Mouse (Mus musculus) embryonic facial prominence, embryonic 10.5 days (tissue): ENCODE results near the gene F5. TPM values are rescaled to one million over a fixed set of nuclear protein-coding genes. Genes with fewer than 3 reads are reported as not detected.
A peak's percentile ranks its signal among the peaks of the same experiment; 100 is the strongest.

Experiments used
- DNase-seq: peaks from one replicate; pipeline ENCODE4 v3.0.0-alpha.2; 2017; ENCODE audit warnings: low spot score
- H3K27ac ChIP-seq: fragments of 300-500 bp; sonication (generic); replicated peaks from 2 replicates; pipeline ENCODE4 v1.5.1; 2016; ENCODE audit warnings: mild to moderate bottlenecking
- H3K27me3 ChIP-seq: fragments of 300-500 bp; sonication (generic); replicated peaks from 2 replicates; pipeline ENCODE4 v1.6.1; 2016; ENCODE audit warnings: low read depth, mild to moderate bottlenecking; ENCODE audit not compliant: poor library complexity, severe bottlenecking
- H3K36me3 ChIP-seq: fragments of 300-500 bp; sonication (generic); replicated peaks from 2 replicates; pipeline ENCODE4 v1.6.1; 2016; ENCODE audit warnings: mild to moderate bottlenecking, moderate library complexity
- H3K4me1 ChIP-seq: fragments of 300-500 bp; sonication (generic); 2 replicates; pipeline ENCODE4 v1.6.1; 2016
- H3K4me3 ChIP-seq: fragments of 300-500 bp; sonication (generic); 2 replicates; pipeline ENCODE4 v1.5.1; 2016; ENCODE audit warnings: mild to moderate bottlenecking, moderate library complexity
- H3K9me3 ChIP-seq: fragments of 300-500 bp; sonication (generic); 2 replicates; pipeline ENCODE4 v1.6.1; 2016; ENCODE audit warnings: mild to moderate bottlenecking
- WGBS: fragments of 180-500 bp; shearing (Covaris S2); methylation state at CpG from one replicate; pipeline ENCODE4 v1.1.7; 2016; 5-methylcytosine and 5-hydroxymethylcytosine counted together
- polyA plus RNA-seq: library from polyadenylated mRNA; unstranded; fragments of >200 nt; fragmentation: Nextera tagmentation; extraction: Ambion mirVana; gene quantifications from 2 replicates; pipeline ENCODE4 v1.2.1, GENCODE M21; 2016

F5 gene
- polyA plus RNA-seq, 1 experiment from 2014 or later = 0.37 TPM

GRCm38 (mm10) chr1:164248465-164249331 is 97.1 kb downstream of the F5 start, which contains the start of gene Slc19a2:
Slc19a2 (plus strand) TSS chr1:164249046.
- Histone ChIP-seq H3K36me3 (no peaks in the 10 kb centered on the region), H3K27ac (peak within 1 kb of the TSS; percentile 90)
- under 1% methylated on average over 79 of the region's 79 CpGs for WGBS

GRCm38 (mm10) chr1:164249332-164249711 is 97.7 kb downstream of the F5 start:
- peak overlapping the region; percentile 83 for H3K4me3 ChIP-seq
- no peak for DNase-seq
- under 1% methylated on average over 33 of the region's 33 CpGs for WGBS
- peaks cover 39% of the 10 kb centered on the region for H3K4me1 ChIP-seq
- peak overlapping the region; percentile 90 for H3K27ac ChIP-seq
- no peaks in the 10 kb centered on the region for H3K36me3 ChIP-seq
- H3K9me3 ChIP-seq = no peaks in the 10 kb centered on the region
- peaks cover 21% of the 10 kb centered on the region for H3K27me3 ChIP-seq

More at GRCm38 (mm10) chr1:164248465-164249331, 97.1 kb downstream of the F5 start, which contains the start of gene Slc19a2:
- peak within 1 kb of the TSS; percentile 83 for H3K4me3 ChIP-seq
- peaks cover 39% of the 10 kb centered on the region for H3K4me1 ChIP-seq
- H3K27me3 ChIP-seq = peaks cover 21% of the 10 kb centered on the region
- DNase-seq = peak; percentile 100
- H3K9me3 ChIP-seq = no peaks in the 10 kb centered on the region

- Histone ChIP-seq H3K27ac (no peak overlapping the region), H3K27me3 (peaks cover 21% of the 10 kb centered on the region), H3K4me1 (peaks cover 39% of the 10 kb centered on the region), H3K9me3 (no peaks in the 10 kb centered on the region), H3K36me3 (no peaks in the 10 kb centered on the region), H3K4me3 (peak overlapping the region; percentile 83)
- WGBS = 58% methylated on average over 8 of the region's 8 CpGs
- DNase-seq = no peak
These were observed 98.9 kb downstream of the F5 start for GRCm38 (mm10) chr1:164250391-164251150.

DNA sequence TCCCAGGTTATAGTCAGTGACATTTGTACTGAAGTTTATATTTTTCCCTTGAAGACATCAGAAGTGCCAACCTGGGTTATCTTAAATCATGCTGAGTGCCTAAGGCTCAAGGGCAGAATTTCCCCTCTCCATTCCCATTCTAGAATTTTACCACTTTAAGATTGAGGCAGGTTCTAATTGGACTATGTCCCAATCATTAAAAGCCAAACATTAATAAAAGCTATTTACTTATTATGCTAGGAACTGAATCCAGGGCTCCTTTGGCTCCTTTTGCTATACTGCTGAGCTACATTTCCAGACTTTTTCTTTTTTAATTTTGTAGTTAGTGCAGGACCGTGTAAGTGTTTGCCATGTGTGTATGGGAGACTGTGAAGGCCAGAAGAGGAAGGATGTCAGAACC is 99.8 kb downstream of the F5 start:
- WGBS = 90% methylated on average over 1 of the region's 1 CpGs

DNA sequence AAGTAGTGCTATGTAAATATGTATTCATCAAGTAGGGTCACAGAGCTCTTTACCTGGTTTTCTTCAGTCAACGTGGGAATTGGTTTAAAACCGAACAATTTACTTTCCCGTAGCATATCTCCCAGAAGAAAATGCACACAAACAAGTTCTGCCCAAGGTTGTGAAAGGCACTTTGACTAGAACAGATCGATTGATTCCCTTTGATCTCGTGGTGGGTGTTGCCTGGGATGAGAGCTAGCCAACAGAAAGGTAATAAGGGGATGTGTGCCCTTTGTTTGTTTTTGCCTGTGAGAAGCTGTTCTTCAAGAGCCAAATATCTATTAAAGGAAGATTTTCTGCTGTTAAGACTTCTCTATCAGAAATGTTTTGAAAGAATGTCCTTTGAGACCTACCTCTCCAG is 100.9 kb downstream of the F5 start:
- Histone ChIP-seq H3K9me3 (no peaks in the 10 kb centered on the region), H3K27ac (no peak overlapping the region), H3K4me3 (no peak overlapping the region), H3K36me3 (peaks cover 9% of the 10 kb centered on the region), H3K27me3 (peaks cover 21% of the 10 kb centered on the region), H3K4me1 (peaks cover 28% of the 10 kb centered on the region)
- DNase-seq = no peak
- 80% methylated on average over 5 of the region's 5 CpGs for WGBS

More for the DNA sequence above, 99.8 kb downstream of the F5 start:
- no peaks in the 10 kb centered on the region for H3K9me3 ChIP-seq
- H3K36me3 ChIP-seq = no peaks in the 10 kb centered on the region
- H3K27ac ChIP-seq = no peak overlapping the region
- H3K4me1 ChIP-seq = peaks cover 33% of the 10 kb centered on the region
- DNase-seq = no peak
- peaks cover 21% of the 10 kb centered on the region for H3K27me3 ChIP-seq
- no peak overlapping the region for H3K4me3 ChIP-seq

DNA sequence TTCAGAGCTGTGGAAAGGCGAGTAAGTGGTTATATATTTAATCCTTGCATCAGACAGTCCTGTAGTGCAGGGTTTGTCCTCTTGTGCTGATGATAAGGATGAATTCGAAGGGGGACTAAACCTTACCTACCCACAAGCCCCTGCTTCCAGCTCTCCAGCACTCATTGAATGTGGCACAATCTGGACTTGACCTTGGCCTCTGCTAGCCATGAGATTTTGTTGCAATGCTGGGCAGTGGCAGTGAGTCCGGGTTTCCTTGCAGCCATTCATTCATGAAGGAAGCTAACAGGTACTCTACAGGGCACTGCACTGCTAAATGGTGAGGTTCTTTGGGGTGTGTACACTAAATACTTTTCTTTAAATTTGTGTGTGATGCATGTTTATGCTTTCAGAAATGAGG is 103.2 kb downstream of the F5 start:
- 80% methylated on average over 3 of the region's 3 CpGs for WGBS
- H3K27me3 ChIP-seq = peaks cover 18% of the 10 kb centered on the region
- no peak overlapping the region for H3K4me3 ChIP-seq
- H3K9me3 ChIP-seq = no peaks in the 10 kb centered on the region
- peaks cover 13% of the 10 kb centered on the region for H3K4me1 ChIP-seq
- DNase-seq = no peak
- no peak overlapping the region for H3K27ac ChIP-seq
- peaks cover 9% of the 10 kb centered on the region for H3K36me3 ChIP-seq

DNA sequence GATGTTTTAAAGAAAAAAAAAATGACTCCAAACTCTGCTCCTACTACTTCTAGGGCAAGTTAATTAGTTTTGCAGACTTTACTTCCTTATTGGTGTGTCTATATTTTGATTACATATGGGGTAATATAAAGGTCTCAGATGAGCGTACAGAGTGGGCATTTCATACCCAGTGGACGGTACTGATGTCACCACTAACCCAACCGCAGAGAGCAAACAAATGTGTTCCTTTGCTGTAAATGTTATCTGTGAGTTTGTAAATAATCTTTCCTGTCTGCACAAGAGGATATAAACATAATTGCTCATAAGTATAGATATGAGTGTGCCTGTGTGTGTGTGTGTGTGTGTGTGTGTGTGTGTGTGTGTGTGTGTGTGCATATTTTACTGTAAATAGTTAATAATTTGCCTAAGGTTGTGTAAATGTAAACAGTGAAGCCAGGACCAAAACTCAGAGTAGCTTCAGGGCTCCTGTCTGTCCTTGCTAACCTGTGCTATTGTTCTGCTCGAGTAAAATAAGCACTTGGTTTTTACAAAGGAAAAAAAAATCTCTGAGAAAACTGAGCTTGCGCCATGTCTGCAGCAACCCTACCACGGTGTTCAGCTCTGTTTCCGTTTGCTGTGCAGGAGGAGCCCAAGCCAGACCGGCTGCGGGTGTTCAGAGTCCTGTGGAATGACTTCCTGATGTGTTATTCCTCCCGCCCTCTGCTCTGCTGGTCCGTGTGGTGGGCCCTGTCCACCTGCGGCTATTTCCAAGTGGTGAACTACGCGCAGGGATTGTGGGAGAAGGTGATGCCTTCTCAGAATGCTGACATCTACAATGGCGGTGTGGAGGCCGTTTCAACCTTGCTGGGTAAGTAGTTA is 108.8 kb downstream of the F5 start:
- no peaks in the 10 kb centered on the region for H3K9me3 ChIP-seq
- H3K4me3 ChIP-seq = no peak overlapping the region
- H3K36me3 ChIP-seq = peaks cover 44% of the 10 kb centered on the region
- H3K4me1 ChIP-seq = no peaks in the 10 kb centered on the region
- 85% methylated on average over 16 of the region's 16 CpGs for WGBS
- no peak for DNase-seq
- no peaks in the 10 kb centered on the region for H3K27me3 ChIP-seq
- H3K27ac ChIP-seq = no peak overlapping the region

DNA sequence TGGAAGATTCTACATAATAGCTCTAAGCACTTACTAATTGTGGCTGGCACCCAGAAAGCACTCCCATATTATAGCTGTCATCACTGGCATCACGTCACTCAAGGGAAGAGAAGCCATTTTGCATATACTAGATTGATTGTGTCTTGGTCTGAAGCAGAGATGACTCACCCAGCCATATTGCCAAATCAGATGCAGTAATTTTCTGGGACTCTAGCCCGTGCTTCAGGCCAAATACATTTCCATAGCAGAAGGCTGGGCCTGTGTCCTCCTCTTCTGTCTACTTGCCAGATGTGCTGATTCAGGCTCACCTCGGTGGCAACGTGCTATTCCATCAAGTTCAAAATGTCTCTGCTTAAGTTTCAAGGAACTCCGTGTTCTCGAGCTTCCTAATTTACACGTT is 109.9 kb downstream of the F5 start:
- WGBS = 91% methylated on average over 7 of the region's 7 CpGs
- no peak for DNase-seq

More for the DNA sequence above, 109.9 kb downstream of the F5 start:
- Histone ChIP-seq H3K4me1 (no peaks in the 10 kb centered on the region), H3K27ac (no peak overlapping the region), H3K9me3 (no peaks in the 10 kb centered on the region), H3K27me3 (no peaks in the 10 kb centered on the region), H3K36me3 (peaks cover 48% of the 10 kb centered on the region), H3K4me3 (no peak overlapping the region)

Other genes with a start within 250 kb of the F5 start
- gene Scyl3, start 222.7 kb upstream of the F5 start, polyA plus RNA-seq = 18.4 and 18.6 TPM in 2 replicates
- 46.6 and 48.2 TPM in 2 replicates for gene BC055324, start 157.0 kb upstream of the F5 start, polyA plus RNA-seq
- 10.9 and 11.8 TPM in 2 replicates for gene Mettl18, start 156.9 kb upstream of the F5 start, polyA plus RNA-seq
- not detected in 2 replicates for gene Sele, start 103.6 kb upstream of the F5 start, polyA plus RNA-seq
- not detected in 2 replicates for gene Sell, start 89.9 kb upstream of the F5 start, polyA plus RNA-seq
- gene Selp, start 36.6 kb upstream of the F5 start, polyA plus RNA-seq = not detected in 2 replicates
- 10.8 and 11.5 TPM in 2 replicates for gene Slc19a2, start 97.2 kb downstream of the F5 start, polyA plus RNA-seq
- gene Ccdc181, start 123.7 kb downstream of the F5 start, polyA plus RNA-seq = 8.3 and 8.5 TPM in 2 replicates
- gene Nme7, start 152.3 kb downstream of the F5 start, polyA plus RNA-seq = 40.6 and 46.1 TPM in 2 replicates
- gene Blzf1, start 155.7 kb downstream of the F5 start, polyA plus RNA-seq = 25.1 and 26.6 TPM in 2 replicates